Mouse (Mus musculus) lung, adult 2 months (tissue): ENCODE results near the gene Dennd6b.

Experiments
- CTCF ChIP-seq: fragments of 200-500 bp; IDR thresholded peaks from 2 replicates; pipeline ENCODE4 v1.5.1; 2011; ENCODE audit warnings: mild to moderate bottlenecking, low read length, control low read depth; ENCODE audit not compliant: insufficient read depth
- POLR2A ChIP-seq: fragments of 200-500 bp; IDR thresholded peaks from 2 replicates; pipeline ENCODE4 v1.6.1; 2011; ENCODE audit warnings: low read depth, mild to moderate bottlenecking, control low read depth, low read length, borderline replicate concordance; ENCODE audit errors: extremely low read depth

- TF ChIP-seq CTCF (no peak), POLR2A (no peak)
These were observed 48.4 kb downstream of the Dennd6b start for GRCm38 (mm10) chr15:89147895-89148294.
